Mouse (Mus musculus) c-Kit-positive CD71-positive TER-119-negative erythroid progenitor cells, embryonic 14.5 days (primary cell): ENCODE data around the gene Hoxa2.

Source experiments
- DNase-seq: peaks from one replicate; pipeline ENCODE4 v3.0.0-alpha.2; 2013; ENCODE audit warnings: low read depth

The Hoxa2 gene

DNA sequence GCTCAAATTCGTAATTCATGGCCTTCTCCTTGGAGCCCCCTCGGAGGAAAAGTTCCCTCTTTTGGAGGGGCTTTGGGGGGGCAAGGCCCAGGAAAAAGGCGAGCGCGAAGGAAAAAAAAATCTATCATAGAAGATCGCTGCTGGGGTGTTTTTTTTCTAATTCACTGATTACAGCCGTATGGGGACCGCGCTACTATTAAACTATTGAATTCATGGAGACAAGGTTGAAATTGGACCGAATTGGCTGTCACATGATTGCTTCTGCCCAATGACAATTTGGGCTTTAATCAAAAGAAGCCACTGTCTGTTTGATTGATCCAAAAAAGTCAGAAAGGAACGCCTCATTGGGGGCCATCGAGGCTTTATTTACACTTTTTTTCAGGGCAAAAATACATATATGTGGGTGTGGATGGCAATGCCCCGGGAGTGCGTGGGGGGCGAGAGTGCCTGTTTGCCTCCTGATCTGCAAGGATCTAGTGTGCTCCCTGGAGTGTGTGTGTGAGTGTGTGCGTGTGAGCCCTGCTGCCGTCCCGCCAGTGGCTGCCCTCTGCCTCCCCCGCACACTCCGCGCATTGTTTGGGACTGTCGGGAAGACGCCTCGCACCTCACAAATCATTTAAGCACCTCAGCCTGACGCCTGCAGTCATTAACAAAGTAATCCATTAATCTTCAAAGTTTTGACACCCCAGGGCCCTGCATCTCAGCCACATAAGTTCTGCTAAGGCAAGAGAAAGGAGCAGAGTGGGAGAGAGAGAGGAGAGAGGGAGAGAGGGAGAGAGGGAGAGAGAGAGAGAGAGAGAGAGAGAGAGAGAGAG is at the start of gene Hoxa2:
TSS of gene Hoxa2 (minus strand) at position 206 of the 815 bp plus-strand sequence.
- DNase-seq: no peak

DNA sequence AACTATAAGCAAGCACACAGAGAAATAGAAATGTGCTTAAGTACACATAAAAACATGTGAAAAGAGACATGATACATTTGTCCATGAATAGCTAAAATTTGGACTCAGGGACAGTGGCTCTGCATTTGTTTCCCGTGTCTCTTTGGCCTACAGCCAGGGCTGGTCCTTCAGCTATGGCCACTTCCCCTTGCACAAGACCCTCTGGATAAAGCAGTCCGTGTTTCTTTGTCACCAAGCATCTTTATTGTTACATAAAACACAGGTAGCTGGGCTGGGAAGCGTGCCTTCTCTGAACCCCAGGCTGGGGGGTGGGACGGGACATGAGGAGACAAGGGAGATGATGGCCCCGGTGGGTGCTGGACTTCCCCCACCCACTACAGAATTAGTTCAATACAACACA is 49.6 kb upstream of the Hoxa2 start:
- DNase-seq: no peak

DNA sequence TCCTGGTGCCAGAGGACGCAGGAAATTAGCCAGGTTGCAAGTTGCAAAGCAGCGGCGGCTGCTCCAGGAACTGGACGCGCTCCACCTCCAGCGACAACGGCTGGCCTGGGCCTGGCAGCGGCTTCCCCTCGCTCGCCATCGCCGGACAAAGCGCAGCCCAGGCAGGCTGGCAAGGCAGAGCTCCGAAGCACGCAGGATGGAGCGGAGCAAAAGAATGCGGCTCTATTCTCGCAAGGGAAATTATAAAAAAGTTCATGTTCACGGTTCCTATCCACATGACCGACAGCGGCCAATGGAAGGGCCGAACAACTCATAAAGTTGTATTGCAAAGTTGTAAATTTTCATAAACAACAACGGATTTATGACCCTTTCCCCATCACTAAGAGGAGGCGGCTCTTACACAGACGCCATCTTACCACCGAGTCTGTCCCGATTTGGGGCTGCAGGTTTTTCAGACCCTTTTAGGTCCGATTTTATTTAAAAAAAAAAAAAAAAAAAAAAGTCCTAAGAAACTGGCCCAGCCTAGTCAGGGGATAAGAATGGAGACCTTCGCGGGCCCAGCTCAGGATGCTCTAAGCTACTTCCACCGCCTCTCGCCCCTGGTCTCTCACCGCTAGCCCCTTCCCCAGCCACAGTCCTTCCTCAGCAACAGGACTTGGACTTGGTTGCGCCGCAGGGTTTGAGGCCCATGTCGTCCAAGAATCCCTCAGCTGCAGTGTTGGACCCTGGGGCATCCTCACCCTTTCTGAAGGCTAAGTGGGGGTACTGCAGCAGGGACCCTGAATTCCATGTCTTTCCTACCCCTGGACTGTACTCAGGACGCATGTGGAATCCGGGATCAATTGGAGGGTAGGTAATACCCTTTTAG is 48.7 kb upstream of the Hoxa2 start, which contains the start of the genes Hoxa3 and Gm28308:
TSS of gene Hoxa3 (minus strand) at position 218 of the 868 bp plus-strand sequence.
TSS of gene Gm28308 (minus strand) at position 221 of the 868 bp plus-strand sequence.
- no peak for DNase-seq

DNA sequence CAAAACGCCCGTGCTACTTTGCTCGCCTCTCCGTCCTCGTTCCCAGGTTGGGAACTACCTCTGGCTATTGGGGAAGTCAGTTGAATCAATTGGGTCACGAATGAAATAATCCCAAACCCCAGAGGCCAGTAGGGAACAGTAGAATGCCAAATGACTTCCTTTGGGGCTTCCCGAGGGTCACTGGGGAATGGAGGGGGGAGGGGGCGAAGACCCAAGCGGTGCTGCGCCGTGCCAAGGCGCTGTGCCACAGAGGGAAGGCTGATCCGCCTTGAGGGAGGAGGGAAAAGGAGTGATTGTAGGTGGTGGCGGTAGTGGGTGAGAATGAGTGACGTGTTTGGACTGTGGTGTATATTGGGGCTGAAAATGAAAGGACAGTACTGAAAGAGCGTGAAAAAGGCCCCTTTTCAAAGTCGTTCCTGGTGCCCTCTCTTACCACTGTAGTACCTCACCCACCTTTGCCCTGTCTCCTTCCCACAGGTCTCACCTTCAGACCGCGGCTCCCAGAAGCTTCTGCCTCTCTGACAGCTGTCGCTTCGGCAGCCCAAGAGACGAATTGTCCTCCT is 48.0 kb upstream of the Hoxa2 start:
- no peak for DNase-seq

DNA sequence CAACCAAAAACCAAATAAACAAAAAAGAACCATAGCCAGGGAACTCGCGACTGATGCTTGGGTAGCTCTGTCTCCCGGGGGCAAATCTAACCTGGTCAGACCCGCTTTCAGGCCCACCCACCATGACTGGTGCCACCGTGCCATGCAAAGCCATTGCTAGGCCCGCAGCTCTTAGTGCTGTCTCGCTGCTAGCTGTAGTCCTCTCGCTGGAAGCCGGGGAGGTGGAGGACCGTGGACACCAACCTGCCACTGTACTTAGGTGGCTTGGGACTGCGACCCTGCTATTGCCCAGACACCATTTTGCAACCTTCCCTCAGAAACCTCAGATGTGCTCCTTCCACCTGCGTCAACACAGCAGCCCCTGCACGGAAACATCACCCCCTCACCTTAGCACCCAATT is 47.3 kb upstream of the Hoxa2 start:
- no peak for DNase-seq

DNA sequence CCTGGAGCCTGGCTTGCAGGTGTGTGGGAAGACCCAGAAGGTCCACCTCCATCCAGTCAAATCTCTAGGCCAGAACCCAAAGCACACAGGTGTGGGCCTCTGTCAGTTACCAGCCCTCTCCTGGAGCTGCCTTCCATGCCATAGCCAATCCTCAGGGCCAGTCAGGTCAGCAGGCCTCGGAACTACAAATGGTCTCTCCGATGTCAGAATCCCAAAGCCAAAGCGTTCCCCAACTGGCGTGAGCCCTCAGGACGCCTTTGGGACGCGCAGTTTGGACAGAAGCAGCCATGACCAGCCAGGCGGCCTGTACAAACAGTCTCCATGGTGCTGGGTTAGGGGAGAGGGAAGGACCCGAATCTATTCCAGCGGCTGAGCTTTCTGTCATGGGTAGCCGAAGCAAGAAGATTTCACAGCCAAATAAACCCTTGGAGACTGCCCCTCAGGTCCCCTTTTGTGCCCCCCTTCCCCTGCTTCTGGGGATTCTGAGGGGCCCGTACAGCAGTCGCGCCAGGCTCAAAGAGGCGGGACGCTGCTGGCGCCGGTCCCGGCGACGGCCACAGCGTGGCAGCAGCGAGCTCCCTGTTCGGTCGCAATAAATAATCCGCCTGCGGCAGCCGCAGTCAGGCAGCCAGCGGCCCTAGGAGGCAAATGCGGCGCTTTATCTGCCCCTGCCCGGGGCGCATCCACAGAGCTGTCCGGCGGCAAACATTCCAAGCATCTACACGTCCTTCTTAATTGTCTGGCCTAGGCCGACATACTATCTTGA is 46.7 kb upstream of the Hoxa2 start:
- DNase-seq: no peak

DNA sequence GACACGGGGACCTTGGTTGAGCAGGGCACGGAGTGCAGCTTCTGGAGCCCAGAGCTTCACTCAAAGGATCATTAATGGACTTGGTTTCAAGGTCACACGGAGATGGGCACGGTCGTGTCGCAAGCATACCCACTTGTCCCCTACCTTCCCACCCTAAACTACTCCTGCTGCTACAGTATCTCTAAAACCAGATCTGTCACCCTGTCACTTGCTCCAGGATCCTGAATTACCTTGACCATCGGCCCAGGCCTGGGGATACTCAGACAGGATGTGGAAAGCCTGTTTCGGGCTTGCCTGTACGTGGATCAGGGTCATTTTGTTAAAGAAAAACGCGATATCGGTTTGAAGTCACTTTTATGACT is 45.0 kb upstream of the Hoxa2 start:
- DNase-seq: no peak

DNA sequence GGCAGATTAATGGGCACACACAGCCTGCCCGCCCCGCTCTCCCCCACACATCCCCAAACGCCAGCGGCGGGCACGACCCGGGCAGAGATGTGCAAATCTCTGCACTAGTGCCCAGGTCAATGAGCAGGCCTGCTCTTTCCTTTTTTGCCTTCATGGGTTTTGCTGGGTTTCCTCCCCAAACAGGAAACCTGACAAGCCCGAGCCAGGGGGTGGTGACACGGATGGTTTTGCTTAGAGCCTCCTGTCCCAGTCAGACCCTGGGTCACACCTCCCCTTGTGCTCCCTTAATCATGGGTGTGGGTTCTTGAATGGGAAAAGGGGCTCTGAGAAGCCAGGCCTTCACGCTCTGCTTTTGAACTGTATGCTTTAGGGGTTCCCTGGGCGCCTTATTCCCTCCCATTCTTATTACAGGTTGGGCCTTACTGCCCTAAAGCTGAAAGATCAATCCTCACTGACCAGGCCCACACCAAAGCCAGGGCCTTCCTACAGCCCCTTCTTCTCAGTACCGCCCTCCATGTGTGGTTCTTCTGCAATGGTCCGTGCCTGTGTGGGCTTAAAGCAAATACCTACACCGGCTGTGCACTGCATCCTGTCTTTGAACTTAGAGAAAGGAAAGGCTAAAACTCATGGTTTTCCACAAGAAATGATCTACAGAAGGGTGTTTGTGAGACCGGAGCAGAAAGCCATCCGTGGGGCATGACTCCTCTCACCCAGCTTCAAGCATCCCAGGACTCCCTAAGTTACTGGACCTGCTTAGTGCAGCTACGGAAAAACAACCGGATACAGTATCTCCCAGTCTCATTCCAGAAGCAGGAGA is 44.4 kb upstream of the Hoxa2 start:
- no peak for DNase-seq

DNA sequence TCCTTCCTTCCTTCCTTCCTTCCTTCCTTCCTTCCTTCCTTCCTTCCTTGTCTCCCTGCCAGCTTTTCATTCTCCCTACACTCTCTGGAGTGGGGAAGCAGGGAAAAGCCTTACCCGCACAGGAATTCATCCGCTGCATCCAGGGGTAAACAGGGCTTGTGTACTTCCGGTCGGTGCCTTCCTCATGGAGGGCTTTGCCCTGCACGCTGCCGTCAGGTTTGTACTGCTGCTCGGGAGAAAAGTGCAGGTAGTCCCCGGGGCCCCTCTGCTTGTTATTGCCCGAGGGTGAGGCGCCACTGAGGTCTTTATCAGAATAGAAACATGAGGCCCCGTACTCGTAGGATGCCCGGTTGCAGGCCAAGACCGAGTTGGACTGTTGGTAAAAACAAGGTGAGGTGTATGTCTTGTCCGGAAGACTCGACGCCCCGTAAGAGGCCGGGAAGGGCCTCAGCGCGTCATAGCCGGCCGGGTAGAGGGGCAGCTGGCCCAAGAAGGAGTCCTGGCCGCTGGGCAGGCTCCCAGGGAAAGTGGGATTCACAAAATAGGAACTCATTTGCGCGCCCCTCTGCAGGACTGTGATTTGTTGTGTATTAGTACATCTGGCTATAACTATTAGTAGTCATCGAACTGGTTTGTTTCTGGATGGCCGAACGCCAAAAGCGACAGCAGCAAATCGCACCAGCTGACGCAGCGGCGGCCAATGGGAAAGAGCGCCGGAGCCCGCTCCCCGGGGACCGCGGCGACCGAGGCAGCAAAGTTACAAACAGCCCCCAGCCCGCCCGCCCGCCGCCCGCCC is 43.6 kb upstream of the Hoxa2 start, which contains the start of gene Hoxa6:
TSS of gene Hoxa6 (minus strand) at position 651 of the 796 bp plus-strand sequence.
- no peak for DNase-seq

DNA sequence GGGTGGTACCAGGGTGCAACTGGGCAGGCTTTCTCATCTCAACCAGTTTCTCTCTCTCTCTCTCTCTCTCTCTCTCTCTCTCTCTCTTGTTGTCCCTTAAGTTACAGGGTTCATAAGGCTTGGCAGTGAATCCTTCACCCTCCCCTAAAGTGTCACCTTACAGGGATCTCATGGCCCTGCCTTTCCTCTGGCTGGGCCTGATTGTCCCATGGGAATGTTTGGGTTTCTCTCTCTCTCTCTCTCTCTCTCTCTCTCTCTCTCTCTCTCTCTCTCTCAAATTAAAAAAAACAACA is 43.0 kb upstream of the Hoxa2 start:
- DNase-seq: no peak

DNA sequence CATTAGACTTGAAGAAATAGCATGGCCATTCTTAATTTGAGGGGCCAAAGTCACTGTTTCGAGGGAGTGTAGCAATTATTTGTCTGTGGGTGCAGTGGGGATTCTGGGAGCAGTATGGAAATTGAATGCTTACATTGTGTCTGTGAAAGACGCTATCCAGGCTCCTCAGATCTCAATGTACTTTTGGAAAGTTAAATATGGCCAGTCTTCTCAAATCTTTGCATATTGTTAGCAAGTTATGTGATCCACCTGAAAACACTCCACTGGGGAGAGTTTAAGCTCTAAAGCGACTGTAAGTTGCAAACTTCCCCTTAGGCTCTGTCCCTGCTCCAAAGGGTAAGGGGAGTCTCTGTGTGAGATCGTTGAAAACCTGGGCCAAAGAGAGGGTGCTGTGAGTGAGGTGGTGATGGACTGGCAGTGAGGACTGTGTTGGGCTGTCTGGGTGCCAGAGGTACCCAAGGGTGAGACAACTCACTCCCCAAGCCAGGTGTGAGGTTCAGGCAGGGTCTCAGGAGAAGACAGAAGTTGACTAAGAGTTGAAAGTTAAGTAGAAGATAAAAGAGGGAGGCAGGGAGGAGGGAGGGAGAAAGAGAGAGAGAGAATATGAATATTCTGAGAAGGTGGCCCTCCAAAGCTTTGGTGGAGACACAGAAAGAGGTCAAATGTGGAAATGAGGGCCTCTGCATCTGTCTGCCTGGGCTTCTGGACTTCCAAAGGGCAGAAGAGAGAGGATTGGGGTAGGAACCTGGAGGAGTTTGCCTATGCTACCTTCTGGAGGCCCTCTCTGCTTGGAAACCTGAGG is 42.5 kb upstream of the Hoxa2 start:
- no peak for DNase-seq

DNA sequence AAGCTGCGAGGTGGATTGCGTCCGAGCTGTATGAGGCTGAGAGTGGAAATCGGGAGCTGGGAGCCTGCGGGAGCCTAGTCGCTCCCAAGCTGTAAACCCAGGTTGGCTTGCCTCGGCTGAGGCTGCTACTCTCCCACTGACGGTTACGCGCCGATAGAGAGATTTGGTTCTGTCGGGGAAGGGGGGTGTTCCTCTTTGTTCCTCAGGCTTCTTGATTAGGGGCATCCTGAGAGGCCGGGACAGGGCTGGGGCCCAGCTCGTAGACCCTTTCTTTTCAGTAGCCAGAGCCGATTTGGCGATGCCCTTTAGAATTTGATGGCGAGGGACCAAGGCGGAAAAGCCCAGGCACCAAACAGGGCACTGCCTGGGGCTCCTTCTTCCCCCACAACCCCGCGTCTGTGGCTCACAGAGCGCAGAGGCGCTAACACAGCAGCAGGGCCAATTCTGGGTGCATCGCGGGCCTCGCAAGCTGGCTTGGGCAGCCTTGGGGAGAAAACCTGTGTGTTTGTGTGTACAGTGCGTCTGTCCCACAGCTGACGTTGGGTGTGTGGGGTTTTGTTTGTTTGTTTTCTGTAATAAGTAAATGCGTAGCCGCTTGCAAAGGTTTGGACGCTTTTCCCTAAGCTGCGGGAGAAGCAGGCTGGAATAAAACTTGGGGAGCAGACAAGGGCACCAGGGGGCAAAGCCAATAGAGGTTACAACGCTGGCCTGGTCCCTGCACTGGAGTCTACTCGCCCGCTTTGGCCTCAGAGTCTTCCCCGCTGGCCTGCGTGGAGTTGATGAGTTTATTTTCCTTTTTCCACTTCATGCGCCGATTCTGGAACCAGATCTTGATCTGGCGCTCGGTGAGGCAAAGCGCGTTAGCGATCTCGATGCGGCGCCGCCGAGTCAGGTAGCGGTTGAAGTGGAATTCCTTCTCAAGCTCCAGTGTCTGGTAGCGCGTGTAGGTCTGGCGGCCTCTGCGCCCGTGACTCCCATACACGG is 41.3 kb upstream of the Hoxa2 start:
- DNase-seq: no peak

DNA sequence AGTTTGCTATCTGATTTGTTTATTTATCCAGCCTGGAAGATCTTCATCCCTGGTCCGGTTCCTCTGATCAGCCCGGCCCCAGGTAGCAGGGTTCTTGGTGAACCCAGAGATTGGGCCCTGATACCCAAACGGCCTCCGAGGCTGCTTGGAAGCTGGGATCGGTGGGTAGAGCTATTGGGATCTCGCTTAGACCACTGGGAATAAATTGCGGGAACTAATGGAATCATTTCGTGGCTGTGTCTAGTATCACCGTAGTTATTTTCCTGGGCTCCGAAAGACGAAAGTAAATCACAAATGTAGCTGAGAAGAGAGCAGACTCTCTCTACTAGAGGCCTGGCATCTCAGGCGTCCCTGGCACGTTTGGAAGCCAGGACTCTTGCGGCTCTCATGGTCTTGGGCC is 40.6 kb upstream of the Hoxa2 start:
- DNase-seq: no peak

DNA sequence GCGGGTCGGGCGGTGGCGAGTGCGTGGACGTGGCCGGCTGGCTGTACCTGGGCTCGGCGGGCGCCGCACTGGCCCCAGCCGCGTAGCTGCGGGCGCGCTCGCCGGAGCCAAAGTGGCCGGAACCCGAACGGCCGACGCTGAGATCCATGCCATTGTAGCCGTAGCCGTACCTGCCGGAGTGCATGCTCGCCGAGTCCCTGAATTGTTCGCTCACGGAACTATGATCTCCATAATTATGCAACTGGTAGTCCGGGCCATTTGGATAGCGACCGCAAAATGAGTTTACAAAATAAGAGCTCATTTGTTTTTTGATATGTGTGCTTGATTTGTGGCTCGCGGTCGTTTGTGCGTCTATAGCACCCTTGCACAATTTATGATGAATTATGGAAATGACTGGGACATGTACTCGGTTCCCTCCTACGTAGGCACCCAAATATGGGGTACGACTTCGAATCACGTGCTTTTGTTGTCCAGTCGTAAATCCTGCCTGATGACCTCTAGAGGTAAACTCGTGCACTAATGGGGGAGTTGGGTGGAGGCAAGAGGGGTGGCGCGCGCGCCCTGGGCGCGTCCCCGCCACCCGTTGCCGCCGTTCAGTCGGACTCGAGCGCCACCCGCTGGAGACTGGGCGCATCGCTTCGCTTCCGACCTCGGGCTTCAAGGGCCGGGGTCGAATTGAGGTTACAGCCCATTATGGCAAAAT is 39.6 kb upstream of the Hoxa2 start, which contains the start of gene Hoxa5:
TSS of gene Hoxa5 (minus strand) at position 538 of the 703 bp plus-strand sequence.
- no peak for DNase-seq

DNA sequence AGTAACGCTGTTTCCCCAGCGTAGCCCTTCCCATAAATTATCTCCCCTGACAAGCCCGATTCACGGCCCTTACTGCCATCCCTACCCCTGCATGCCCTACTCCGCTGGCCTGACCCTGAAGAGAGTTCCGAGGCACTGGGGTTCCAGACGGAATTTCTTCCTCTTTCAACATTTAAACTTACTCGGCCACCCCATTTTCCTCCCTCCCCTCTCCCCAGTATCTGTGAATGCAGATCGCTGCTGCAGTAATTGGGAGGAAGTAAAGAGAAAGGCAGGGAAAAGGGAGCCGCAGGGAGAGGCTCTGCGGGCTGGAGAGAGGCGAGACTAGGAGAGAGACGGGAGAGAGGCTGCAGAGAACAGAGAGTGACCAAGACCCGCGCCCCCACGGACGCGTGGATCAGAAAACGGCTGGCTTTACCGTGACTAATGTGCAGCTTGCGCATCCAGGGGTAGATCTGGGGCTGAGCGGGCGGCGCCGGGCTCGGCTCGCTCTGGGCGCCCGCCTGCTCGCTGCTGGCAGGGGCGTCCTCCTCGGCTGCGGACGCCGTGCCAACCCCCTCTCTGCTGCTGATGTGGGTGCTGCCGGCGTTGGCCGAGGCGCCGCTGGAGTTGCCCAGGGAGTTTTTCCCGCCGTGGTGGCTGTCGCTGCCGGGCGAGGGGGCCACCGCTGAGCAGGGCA is 38.9 kb upstream of the Hoxa2 start:
- no peak for DNase-seq

DNA sequence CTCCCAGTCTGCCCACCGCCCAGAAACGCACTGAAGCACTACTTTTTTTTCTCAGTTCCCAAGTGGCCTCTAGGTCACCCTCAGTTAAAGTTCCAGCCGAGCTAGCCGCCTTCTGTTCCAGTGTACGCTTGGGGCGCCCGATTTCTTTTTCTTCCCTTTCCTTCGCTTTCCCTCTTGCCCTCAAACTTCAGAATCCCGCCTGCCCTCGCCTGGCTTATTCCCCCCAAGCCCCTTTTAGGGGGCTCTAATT is 38.4 kb upstream of the Hoxa2 start:
- DNase-seq: no peak

DNA sequence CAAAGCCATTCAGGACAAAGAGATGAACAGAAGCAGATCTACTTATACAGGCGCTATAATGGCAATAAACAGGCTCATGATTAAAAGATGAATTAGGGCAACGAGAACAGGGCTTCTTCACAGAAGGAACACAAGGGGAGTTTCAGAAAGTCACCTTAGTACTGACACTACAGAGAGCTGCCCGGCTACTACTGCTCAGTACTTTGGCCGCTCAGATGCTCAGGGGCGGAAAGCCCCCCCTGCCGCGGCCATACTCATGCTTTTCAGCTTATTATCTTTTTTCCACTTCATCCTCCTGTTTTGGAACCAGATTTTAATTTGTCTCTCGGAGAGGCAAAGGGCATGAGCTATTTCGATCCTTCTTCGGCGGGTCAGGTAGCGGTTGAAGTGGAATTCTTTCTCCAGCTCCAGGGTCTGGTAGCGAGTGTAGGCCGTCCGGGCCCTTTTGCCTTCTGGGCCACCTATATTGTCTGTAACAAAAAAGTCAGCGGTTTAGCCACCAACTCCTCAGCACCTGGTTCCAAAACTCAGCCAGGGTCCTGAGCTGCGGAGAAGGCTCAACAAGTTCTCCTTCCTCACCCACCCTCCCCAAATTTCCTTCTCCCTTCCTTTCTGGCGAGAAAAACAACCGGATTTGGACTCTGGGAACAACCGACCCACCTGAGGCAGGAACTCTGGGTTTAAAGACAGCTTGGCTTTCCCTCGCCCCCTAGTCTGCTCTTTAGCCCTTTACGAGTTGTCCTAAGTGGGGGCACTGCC is 37.9 kb upstream of the Hoxa2 start:
- no peak for DNase-seq
